Mouse (Mus musculus): ENCODE measurements around the gene Hmcn2.

Gene Hmcn2

DNA sequence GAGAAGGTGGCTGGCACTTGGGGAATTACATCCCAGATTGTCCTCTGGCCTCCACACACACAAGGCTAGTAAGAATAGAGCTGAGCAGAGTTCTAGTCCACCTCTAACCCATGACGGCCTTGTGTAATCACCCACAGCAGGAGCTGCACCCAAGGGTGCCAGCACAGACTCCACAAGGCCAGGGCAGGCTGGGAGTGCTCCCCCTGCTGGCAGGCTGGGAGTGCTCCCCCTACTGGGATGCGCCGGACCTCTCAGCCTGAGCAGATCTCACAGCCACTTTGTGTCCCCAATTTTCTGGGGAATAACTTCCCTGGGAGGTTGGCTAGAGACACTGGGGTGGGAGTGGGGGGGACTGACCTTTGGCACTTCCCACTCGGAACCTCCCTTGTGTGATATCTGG lies 68.7 kb downstream of the Hmcn2 start:
- DNase-seq (ENCODE audit: inconsistent ontology term) = peak; percentile 23

DNA sequence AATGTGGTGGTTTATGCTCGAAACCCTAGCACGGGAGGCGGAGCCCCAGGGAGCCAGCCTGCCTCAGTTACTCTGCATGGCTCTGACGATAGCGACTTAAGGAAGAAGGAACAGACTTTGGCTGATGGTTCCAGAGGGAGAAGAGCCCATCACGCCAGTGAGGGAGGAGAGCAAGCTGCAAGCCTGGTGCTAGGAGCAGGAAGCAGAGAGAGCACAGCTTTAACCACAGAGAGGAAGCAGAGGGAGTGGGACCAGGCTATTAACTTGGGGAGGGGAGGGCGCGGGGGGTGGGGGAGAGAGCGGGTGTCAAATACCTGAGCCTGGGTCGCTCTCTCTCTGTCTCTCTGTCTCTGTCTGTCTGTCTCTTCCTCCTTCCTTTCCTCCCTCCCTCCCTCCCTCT lies 102.8 kb downstream of the Hmcn2 start:
- DNase-seq (ENCODE audit: inconsistent ontology term) = no peak

DNA sequence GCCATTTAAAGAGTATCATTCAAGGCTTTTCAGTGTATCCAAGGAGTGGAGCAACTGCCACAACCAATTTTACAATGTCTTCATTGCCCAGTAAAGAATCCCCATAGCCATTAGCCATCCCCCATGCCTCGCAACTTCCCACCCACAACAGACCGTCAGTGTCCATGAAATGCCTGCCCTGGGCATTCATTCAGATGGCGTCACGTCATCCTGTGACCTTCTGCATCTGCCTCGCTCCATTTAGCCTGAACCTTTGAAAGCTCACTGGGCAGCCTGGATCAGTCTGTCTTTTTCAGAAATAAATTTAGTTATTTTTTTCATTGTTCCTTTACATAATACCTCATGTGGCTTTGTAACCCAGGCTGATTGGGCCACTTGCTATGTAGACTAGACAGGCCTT lies 103.8 kb downstream of the Hmcn2 start:
- peak; percentile 32 for DNase-seq (ENCODE audit: inconsistent ontology term)

DNA sequence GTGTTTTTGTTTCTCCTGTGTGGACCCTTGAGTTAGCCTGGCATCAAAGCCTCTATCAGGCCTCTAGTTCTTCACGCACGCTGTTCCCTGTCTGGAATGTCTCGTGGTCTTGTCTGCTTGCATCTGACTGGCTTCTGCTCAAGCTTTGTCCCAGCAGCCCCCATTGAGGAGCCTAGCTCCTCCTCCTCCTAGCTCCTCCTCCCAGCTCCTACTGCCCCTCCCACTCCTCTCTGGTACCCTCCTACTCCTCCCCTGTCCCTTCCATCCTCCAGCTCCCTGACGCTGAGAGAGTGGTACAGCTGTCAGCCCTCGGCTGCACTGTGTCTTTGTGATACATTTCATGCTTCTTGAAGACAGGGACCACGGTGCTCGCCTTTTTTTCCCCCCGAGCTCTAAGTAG lies 104.4 kb downstream of the Hmcn2 start:
- DNase-seq (ENCODE audit: inconsistent ontology term) = no peak

DNA sequence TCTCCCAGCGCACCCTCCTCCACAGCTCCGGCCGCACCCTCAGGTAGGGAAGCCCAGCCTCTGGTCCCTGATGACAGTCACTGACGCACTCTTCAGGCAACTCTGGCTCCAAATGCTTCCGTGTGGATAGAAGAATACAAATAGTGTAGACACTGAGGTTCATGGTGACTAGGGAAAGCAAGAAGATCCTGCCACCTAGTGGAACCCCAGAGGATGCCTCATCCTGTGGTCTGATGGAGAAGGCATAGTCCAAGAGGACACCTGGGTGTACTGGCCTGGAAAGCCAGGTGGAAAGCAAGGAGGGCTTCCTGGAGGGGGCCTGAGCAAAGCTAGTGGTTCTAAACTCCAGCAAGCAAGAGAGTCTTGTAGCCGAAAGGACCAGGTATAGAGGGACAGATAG lies 106.7 kb downstream of the Hmcn2 start:
- no peak for DNase-seq (ENCODE audit: inconsistent ontology term)

DNA sequence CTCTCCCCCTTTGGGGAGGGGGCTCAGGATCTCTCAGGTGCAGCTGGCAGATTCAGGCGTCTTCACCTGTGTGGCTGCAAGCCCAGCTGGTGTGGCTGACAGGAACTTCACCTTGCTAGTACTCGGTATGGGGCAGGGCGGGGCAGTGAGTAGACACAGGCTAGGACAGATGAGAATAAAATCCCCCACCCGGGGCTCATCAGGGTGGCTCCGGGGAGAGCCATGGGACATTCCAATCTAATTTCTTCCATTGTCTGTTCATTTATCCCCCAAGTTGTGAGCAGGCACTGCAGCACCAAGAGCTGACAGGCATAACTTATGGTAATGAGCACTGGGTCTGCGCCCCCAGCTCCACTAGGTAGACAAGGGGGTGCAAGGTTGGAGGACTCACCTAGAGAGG lies 108.4 kb downstream of the Hmcn2 start:
- DNase-seq (ENCODE audit: inconsistent ontology term) = no peak

DNA sequence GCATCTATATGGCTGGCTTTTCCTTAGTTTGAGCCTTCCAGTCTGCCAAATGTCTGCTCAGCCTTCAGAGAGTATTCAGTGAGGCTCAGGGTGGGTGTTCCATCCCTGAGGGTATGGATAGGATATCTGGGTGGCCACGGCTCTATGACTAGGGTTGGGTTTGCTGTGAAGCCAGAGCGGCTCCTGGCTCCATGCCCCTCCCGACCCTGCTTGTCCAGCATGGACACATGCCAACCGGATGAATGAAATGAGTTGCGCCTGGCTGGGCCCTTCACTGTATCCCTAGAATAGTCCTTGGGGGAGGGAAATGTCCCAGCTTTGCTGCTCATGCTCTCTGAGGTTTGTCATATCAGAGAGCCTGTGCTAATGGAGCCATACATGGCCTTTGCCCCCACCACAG lies 117.3 kb downstream of the Hmcn2 start:
- DNase-seq (ENCODE audit: inconsistent ontology term) = peak; percentile 86

DNA sequence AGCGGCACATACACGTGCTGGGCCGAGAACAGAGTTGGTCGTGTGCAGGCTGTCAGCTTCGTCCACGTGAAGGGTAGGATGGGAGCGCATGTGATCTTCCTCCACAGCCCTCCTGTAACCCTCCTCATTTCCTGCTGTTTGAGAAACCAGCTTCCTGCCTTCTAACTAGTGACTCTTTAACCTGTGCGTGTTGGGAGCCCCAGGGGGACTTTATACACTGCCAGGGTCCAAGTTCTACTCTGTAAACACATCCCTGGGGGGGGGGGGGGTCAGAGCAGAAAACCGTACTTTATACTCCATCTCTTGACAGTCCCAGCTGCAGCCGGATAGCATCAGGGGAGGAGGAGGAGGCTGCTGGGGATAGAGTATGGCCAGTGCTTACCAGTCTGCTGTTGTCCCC lies 120.5 kb downstream of the Hmcn2 start:
- no peak for DNase-seq (ENCODE audit: inconsistent ontology term)

DNA sequence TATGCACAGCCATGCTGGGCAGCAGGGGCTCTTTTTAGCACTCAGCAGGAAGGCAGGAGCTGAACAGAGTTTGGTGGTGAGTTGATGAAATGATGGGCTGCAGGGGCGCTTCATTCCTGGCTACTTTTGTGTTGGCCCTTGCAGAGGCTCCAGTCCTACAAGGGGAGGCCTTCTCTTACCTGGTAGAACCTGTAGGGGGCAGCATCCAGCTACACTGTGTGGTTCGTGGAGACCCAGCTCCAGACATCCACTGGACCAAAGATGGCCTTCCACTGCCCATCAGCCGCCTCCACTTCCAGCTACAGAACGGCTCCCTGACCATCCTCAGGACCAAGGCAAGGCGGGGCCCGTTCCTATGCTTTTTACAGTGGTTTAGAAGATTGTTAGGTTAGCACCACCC lies 121.4 kb downstream of the Hmcn2 start:
- DNase-seq (ENCODE audit: inconsistent ontology term) = peak; percentile 63

DNA sequence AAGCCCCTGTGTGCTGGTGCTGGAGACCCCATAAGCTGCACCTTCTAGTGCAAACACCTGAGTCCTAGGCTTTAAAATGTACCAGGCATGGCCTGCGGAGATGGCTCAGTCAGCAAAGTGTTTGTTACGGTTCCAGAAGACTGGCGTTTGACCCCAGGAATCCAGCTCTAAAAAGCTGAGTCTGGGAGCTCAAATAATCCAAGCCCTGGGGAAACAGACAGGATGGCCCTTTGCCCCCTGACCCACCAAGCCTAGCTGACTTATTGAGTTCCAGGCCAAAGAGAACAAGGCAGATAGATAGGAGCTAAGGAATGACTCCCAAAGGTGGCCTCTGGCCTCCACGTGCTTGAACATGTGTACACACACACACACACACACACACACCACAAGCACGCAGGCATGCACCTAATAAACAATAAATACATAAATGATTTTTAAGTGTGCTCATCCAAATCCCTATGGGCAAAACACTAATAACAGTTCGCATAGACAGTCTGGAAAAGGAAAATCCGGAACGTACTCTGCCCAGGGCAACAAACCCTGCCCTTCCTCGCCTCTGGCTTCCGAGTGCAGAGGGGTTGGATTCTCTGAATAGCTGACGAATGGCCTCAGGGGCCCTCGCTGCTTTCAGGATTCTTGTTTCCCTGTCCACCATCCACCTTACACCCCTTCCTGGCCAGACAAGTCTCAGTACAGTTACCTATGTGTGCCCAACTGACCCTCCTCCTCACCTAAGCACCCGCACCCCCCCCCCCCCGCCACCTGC lies 123.4 kb downstream of the Hmcn2 start:
- DNase-seq (ENCODE audit: inconsistent ontology term) = no peak

DNA sequence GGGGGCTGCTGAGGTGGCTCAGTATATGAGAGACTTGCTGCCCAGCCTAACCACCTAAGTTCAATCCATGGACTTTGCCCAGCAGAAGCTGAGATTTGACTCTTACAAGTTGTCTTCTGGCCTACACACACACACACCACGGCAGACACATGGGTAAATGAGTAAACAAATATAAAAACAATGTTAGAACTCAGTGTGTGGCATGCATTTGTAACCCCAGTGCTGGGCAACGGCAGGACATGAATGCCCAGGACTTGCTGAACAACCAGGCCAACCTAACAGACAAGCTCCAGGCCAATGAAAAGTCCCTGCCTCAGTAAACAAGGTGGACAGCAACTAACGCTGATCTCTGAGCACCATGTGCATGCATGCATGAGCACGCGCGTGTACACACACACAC lies 125.4 kb downstream of the Hmcn2 start:
- DNase-seq (ENCODE audit: inconsistent ontology term) = no peak

DNA sequence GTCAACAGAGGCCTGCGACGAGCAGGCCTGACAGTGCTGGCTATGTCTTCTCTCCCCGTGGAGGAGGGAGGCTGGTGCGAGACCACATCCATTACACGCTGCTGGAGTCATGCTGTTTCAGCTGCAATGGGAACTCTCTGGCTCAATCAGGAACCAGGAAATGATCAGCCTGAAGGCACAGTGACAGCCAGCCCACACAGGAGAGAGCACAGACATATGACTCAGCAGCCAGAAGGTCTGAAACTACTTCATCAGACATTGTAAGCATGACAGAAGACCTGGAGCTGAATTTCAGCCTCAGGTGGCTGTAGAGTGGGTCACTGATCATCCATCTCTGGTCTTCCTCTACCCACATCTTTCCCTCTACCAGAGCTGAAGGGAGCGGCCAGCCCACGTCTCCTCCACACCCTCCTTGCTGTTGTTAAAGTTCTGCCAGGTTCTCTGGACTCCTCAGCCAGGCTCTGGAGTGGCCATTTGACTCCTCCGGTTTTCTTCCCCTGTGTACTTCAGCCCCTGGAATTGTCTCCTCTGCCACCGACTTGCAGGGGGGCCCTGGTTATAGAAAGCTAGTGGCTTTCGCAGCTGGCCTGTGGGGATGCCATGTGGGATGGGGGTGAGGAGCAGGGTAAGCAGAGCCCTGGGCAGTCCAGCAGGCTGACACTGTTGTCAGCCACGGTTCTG lies 128.4 kb downstream of the Hmcn2 start:
- DNase-seq (ENCODE audit: inconsistent ontology term) = peak; percentile 93

DNA sequence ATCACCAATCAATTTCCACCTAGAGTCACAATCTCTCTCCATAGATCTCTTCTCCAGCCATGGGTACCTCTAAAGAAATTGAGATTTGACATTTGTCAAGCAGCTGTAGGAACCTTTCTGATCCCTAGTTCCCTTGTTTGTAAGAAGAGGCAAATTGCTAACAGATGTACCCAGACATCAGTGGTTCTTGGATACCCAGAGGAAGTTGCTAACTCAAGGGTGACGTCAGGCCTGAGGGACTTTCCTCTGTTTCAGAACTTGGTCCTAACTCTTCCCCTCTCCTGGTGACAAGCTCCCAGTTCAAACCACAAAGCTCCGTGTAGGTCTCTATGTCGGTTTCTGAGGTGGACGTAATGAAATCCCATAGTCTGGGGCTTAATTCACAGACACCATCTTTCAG lies 131.8 kb downstream of the Hmcn2 start:
- no peak for DNase-seq (ENCODE audit: inconsistent ontology term)

DNA sequence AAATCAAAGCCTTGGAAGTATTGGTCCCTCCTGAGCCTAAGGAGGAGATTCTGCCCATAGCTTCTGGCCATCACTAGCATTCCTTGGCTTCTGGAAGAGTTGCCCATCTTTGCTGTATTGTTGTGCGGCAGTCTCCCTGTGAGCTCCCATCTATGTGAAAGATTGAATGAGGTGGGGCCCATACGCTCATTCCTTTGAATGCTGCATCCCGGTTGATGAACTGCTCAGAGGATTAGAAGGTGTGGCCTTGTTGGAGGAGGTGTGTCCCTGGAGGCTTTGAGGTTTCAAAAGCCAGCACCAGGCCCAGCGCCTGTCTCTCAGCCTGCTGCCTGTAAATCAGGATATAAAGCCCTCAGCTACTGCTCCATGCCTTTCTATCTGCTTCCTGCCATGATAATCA lies 132.2 kb downstream of the Hmcn2 start:
- no peak for DNase-seq (ENCODE audit: inconsistent ontology term)

DNA sequence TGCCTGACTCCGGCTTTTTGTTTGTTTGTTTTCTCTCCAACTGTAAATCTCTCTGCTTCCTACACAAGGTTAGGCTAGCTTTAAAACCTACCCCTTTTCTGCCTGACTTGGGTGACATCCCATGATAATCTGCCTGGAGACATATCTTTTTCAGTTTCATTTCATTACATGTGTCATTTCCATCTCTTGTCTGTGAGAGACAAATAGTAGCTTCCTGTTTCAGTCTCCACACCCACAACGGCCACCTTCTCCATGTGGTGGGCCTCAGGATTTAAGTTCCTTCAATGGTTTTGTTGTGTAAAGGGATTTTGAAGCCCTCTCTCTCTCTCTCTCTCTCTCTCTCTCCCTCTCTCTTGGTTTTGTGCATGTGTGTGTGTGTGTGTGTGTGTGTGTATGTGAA lies 133.3 kb downstream of the Hmcn2 start:
- DNase-seq (ENCODE audit: inconsistent ontology term) = no peak

DNA sequence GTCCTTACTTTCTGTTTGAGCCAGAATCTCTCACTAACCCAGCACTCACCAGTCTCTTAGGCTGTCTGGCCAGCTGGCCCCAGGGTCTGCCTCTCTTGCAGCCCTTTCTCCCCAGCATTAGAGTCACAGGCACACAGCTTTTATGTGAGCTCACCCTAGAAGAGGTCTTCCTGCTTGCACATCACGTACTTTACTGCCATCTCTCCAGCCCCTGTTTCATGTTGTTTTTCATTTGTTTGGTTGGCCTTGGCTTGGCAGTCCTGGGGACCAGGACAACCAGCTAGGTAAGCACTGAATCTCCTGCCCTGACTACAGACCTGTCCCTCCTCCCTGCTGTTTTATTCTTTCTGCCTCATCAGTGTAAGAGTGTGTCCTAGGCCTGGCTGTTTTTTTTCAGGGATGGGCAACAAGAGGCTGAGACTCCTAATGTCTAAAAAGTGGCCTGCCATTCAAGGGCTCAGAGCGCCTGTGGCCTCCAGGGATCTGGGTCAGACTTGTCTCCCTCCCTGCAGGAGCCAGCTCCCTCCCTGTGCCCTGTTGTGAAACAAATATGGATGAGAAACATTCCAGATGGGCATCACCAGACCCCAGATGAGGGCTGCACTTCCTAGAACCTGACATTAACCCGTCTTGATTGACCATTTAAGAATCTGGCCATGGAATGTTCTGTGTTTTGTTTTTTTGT lies 134.7 kb downstream of the Hmcn2 start:
- DNase-seq (ENCODE audit: inconsistent ontology term) = no peak

DNA sequence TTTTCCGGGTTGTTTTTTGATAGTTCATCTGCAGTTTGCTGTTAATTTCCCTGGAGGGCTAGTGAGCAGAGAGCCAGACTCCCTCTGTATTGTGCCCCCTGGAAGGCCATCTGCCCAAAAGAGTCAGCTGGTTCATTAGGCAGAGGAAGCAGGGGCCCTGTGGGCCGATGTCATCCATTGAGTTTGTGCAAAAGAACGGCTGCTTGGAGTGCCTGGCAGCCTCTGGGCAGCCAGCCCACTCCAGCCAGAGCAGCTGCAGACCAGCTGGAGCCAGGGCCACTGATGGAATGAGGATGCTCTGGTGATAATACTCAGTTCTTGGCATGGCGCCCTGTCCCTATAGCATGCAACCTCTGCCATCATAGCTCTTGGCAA lies 135.2 kb downstream of the Hmcn2 start:
- peak; percentile 97 for DNase-seq (ENCODE audit: inconsistent ontology term)

DNA sequence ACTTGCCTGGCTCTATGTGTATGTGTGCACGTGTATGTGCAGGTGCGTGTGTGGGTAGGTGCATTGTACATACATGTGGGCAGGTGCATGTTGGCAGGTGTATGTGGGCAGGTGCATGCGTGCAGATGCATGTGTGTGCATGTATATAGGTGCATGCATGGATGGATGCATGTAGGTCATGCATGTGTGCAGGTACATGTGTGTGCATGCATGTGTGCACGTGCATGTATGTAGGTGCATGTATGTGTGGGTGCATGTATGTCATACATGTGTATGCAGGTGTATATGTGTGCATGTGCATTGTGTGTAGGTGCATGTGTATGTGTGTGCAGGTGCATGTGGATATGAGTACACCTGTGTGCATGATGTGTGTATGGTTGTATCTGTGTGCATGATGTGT lies 135.7 kb downstream of the Hmcn2 start:
- no peak for DNase-seq (ENCODE audit: inconsistent ontology term)

DNA sequence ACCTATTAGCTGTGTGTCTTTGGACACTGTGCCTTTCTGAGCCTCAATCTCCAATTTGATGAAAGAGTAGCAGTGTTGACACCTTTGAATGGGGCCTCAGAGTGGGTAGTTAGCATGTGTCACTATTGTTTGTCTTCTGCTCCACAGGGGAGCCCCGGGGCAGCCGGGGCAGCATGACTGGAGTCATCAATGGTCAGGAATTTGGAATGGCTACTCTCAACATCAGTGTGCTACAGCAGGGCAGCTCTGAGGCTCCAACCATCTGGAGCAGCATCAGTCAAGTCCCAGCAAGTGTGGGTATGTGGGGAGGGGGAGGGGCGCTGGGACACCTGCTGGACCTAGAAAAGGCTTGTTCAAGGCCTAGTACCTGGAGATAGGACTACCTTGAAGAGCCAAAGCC lies 136.4 kb downstream of the Hmcn2 start:
- peak; percentile 88 for DNase-seq (ENCODE audit: inconsistent ontology term)

DNA sequence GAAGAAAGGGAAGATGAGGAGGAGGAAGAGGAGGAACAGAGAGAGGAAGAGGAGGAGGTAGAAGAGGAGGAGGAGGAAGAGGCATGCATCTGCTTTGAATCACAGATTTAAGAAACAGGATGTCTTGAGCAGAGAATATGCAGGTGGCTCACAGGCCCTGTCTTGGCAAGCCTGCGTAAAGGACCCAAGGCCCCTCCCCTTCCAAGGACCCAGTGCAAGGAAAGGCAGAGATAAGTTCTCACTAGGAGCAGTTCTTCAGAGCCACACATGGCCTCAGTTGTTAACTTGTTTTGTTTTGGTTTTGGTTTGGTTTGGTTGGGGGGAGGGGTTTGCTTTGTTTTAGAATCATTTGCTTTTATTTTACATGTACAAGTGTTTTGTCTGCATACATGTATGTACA lies 137.3 kb downstream of the Hmcn2 start:
- DNase-seq (ENCODE audit: inconsistent ontology term) = no peak

DNA sequence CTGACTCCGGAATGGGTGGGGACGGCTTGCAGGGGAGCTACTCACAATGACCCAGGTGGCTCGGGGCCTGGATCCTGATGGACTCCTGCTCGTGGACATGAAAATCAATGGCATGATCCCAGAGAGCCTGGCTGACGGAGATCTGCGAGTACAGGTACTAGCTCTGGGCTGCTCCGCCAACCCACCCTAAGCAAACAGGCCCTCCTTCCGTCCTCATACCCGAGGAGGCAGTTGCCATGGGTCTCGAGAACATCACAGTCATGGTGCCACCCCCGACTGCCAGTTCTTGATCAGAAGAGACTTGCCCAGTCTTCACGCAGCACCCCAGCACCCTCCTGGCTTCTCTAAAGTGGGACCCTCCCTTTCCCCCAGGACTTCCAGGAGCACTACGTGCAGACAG lies 138.8 kb downstream of the Hmcn2 start:
- no peak for DNase-seq (ENCODE audit: inconsistent ontology term)

DNA sequence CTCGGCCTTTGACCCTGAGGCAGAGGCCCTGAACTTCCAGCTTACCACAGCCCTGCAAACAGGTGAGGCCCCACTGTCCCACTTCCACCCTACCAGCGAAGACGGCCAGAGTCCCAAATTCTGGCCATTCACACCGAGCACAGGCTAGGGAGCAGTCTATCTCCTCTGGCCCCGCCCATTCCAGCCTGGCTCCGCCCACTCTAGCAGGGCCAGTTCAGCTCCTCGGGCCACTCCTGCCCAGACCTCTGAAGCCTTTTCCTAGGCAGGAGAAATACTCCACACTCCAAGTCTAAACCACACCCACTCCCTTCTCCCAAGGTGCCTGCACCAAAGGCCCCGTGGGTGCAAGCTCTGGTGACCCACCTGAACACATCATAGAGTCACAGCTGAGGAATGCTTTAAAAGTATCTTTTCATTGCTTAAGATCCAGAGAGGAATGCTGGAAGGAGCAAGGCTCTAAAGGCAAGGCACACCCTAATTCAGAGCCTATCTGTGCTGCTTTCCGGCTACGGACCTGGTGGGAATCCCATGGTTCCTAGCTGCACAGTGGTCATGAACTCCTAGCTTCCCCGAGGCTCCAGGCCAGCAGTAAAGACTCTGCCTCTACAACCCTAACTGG lies 139.5 kb downstream of the Hmcn2 start:
- peak; percentile 61 for DNase-seq (ENCODE audit: inconsistent ontology term)

DNA sequence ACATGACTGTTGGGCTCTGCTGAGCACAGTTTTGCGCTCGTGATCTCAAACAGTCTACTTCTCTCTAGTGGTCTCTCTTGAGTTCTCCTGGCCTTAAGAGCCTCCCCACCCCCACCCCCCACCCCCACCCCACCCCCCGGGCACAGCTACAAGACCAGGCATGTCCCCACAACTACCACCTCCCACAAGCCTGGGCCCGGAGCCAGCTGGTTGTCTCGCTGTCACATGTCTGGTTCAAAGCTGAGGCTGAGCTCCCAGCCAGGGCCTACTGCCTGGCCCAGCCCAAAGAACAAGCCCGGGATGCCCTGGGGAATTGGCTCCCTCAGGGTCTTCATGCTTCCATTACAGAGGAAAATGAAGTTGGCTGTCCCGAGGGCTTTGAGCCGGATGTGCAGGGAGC lies 140.1 kb downstream of the Hmcn2 start:
- peak; percentile 91 for DNase-seq (ENCODE audit: inconsistent ontology term)

Measured in Muller cell, postnatal 12 days (primary cell).